Mouse (Mus musculus) layer of hippocampus, adult 9-11 months (tissue): ENCODE results near the gene Slc2a13.

ENCODE experiments used
- DNase-seq: peaks from one replicate; pipeline ENCODE4 v3.0.0; 2022

The Slc2a13 gene

GRCm38 (mm10) chr15:91502235-91502634 lies 70.8 kb downstream of the Slc2a13 start:
- DNase-seq: no peak

GRCm38 (mm10) chr15:91495014-91495413 lies 78.0 kb downstream of the Slc2a13 start:
- DNase-seq: no peak

GRCm38 (mm10) chr15:91479924-91480615 lies 93.0 kb downstream of the Slc2a13 start:
- DNase-seq: no peak

GRCm38 (mm10) chr15:91477766-91478165 lies 95.3 kb downstream of the Slc2a13 start:
- DNase-seq: no peak

- no peak for DNase-seq
Measured at GRCm38 (mm10) chr15:91473690-91474409, 99.2 kb downstream of the Slc2a13 start.

GRCm38 (mm10) chr15:91465331-91465730 lies 107.7 kb downstream of the Slc2a13 start:
- no peak for DNase-seq

GRCm38 (mm10) chr15:91463857-91464435 lies 109.1 kb downstream of the Slc2a13 start:
- DNase-seq: no peak

- peak; percentile 24 for DNase-seq
Measured at GRCm38 (mm10) chr15:91463026-91463661, 109.9 kb downstream of the Slc2a13 start.

GRCm38 (mm10) chr15:91461940-91462339 lies 111.1 kb downstream of the Slc2a13 start:
- DNase-seq: no peak

- DNase-seq: no peak
Measured at GRCm38 (mm10) chr15:91457202-91457601, 115.9 kb downstream of the Slc2a13 start.

- peak; percentile 56 for DNase-seq
Measured at GRCm38 (mm10) chr15:91445399-91445798, 127.7 kb downstream of the Slc2a13 start.

GRCm38 (mm10) chr15:91443449-91443848 lies 129.6 kb downstream of the Slc2a13 start:
- no peak for DNase-seq

GRCm38 (mm10) chr15:91439883-91440282 lies 133.2 kb downstream of the Slc2a13 start:
- peak; percentile 50 for DNase-seq

GRCm38 (mm10) chr15:91425426-91425825 lies 147.6 kb downstream of the Slc2a13 start:
- peak; percentile 83 for DNase-seq

GRCm38 (mm10) chr15:91406979-91407378 lies 166.1 kb downstream of the Slc2a13 start:
- no peak for DNase-seq

GRCm38 (mm10) chr15:91395165-91395564 lies 177.9 kb downstream of the Slc2a13 start:
- DNase-seq: no peak

- no peak for DNase-seq
Measured at GRCm38 (mm10) chr15:91383694-91384093, 189.4 kb downstream of the Slc2a13 start.

- no peak for DNase-seq
Measured at GRCm38 (mm10) chr15:91382606-91383005, 190.5 kb downstream of the Slc2a13 start.

- no peak for DNase-seq
Measured at GRCm38 (mm10) chr15:91381864-91382263, 191.2 kb downstream of the Slc2a13 start.

- no peak for DNase-seq
Measured at GRCm38 (mm10) chr15:91378751-91379325, 194.2 kb downstream of the Slc2a13 start.

GRCm38 (mm10) chr15:91377568-91377967 lies 195.5 kb downstream of the Slc2a13 start:
- no peak for DNase-seq

- peak; percentile 71 for DNase-seq
Measured at GRCm38 (mm10) chr15:91377105-91377504, 196.0 kb downstream of the Slc2a13 start.

GRCm38 (mm10) chr15:91374441-91374840 lies 198.6 kb downstream of the Slc2a13 start:
- no peak for DNase-seq
